Mouse (Mus musculus) intestine, embryonic 14.5 days (tissue): ENCODE data around the gene Echdc2. TPM values are rescaled to one million over a fixed set of nuclear protein-coding genes. Genes with fewer than 3 reads are reported as not detected.

Experiments
- ATAC-seq: fragments of 200-750 bp; cut with Nextera tagmentation; replicated peaks from 2 replicates; pipeline ENCODE4 v1.8.0; 2017; ENCODE audit warnings: low read depth, moderate number of reproducible peaks, moderate TSS enrichment, moderate library complexity; ENCODE audit not compliant: low FRiP score, low TSS enrichment
- DNase-seq: peaks from one replicate; pipeline ENCODE4 v3.0.0-alpha.2; 2018; ENCODE audit warnings: low spot score
- H3K27ac ChIP-seq: fragments of 300-500 bp; sonication (generic); 2 replicates; pipeline ENCODE4 v1.5.1; 2014; ENCODE audit warnings: low read depth, mild to moderate bottlenecking, control low read depth
- H3K27me3 ChIP-seq: fragments of 300-500 bp; sonication (generic); replicated peaks from 2 replicates; pipeline ENCODE4 v1.6.1; 2014; ENCODE audit warnings: low read length, control low read depth; ENCODE audit not compliant: control insufficient read depth, insufficient read depth
- H3K36me3 ChIP-seq: fragments of 300-500 bp; sonication (generic); 2 replicates; pipeline ENCODE4 v1.6.1; 2014; ENCODE audit warnings: low read length, control low read depth; ENCODE audit not compliant: control insufficient read depth, insufficient read depth
- H3K4me1 ChIP-seq: fragments of 300-500 bp; sonication (generic); replicated peaks from 2 replicates; pipeline ENCODE4 v1.6.1; 2014; ENCODE audit warnings: low read length, control low read depth, mixed read lengths; ENCODE audit not compliant: control insufficient read depth, insufficient read depth
- H3K4me2 ChIP-seq: fragments of 300-500 bp; sonication (generic); 2 replicates; pipeline ENCODE4 v1.6.1; 2014; ENCODE audit warnings: low read length
- H3K4me3 ChIP-seq: fragments of 300-500 bp; sonication (generic); 2 replicates; pipeline ENCODE4 v1.5.1; 2014; ENCODE audit warnings: low read depth, low read length, control low read depth, mixed read lengths
- H3K9ac ChIP-seq: fragments of 300-500 bp; sonication (generic); 2 replicates; pipeline ENCODE4 v1.6.1; 2014; ENCODE audit warnings: mild to moderate bottlenecking, low read length
- H3K9me3 ChIP-seq: fragments of 300-500 bp; sonication (generic); 2 replicates; pipeline ENCODE4 v1.6.1; 2016; ENCODE audit warnings: low read length, control low read depth; ENCODE audit not compliant: control insufficient read depth
- WGBS: fragments of 180-500 bp; shearing (Covaris S2); extraction: QIAGEN DNeasy Blood & Tissue Kit; methylation state at CpG from one replicate; pipeline ENCODE4 v1.1.7; 2014; 5-methylcytosine and 5-hydroxymethylcytosine counted together
- polyA plus RNA-seq: library from polyadenylated mRNA; unstranded; fragments of >200 nt; fragmentation: Nextera tagmentation; extraction: Ambion mirVana; gene quantifications from 2 replicates; pipeline ENCODE4 v1.2.1, GENCODE M21; 2014

Gene Echdc2
- polyA plus RNA-seq, 1 experiment from 2014 or later = 44.0 TPM

DNA sequence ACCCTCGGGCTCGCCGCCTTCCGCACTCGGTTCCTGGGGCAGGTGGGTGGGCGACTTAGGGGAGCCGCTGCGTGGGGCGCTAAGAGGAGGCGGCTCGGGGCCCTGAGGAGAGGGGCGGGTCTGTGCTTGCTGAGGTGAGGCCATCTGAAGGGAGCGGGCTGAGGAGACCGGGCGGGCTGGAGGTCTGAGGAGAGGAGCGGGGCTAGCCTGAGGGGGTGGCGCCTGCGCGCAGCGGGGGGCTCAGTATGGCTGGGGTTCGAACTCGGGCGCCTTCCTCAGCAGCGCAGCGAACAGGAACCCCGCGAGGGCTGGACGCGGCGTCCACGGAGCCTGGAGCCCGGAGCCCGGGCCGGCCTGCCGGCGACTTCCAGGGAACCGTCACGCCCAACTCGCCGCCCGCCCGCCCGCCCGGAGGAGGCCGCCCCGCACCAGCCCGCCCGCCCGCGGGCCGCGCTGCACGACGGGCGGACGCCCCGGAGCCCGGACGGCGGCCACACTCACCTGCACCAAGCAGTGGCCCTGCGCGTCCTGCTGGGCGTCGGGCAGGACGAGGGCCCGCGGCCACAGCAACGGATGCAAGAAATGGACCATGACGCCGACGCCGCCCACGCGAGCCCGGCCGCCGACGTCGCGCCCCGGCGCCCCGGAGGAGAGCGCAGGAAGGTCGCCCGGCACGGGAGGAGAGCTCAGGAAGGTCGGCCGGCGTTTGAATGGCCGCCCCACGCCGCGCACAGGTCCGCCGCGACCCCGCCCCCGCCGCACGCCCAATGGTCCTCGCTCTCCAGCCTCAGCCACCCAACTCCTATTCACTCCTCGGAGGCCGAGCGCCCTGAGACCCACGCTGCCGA is 52.3 kb downstream of the Echdc2 start, which contains the start of gene Zyg11a:
Gene Zyg11a (minus strand): TSS at position 717 of the 848 bp plus-strand sequence.
- H3K9ac ChIP-seq = peak within 1 kb of the TSS; percentile 30; the same call in 1 of the 2 replicates

DNA sequence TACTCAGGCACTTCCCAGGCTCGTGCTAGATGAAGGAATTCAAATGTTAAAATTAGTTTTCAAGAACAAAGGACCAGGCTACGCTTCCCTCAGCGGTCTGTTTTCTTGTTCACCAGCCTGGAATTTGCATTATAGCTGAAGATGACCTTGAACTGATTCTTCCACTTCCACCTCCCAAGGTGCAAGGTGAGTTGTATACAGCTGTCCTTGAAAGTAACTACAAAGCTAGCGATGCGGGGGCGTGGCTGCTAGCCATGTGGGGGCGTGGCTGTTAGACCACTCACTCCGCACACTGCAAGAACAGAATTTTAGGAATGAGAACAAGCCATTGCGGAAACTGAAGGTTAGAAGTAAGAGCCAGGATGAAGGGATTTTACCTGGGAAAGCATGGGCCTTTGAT is 53.8 kb downstream of the Echdc2 start:
- 10% methylated on average over 9 of the region's 9 CpGs for WGBS
- Histone ChIP-seq H3K27ac (no peak overlapping the region), H3K4me2 (no peak overlapping the region), H3K4me1 (0 out of 2 replicates have a peak, but pooled peaks cover 2% of the 10 kb centered on the region), H3K9ac (no peak overlapping the region), H3K27me3 (peaks cover 38% of the 10 kb centered on the region), H3K36me3 (no peaks in the 10 kb centered on the region), H3K4me3 (no peak overlapping the region), H3K9me3 (no peaks in the 10 kb centered on the region)
- DNase-seq = peak; percentile 74
- no peak for ATAC-seq

More for the DNA sequence above, 52.3 kb downstream of the Echdc2 start, which contains the start of gene Zyg11a:
- peak within 1 kb of the TSS; percentile 42 for H3K4me3 ChIP-seq
- H3K27ac ChIP-seq = no peak within 1 kb of the TSS
- 1% methylated on average over 51 of the region's 107 CpGs for WGBS
- H3K9me3 ChIP-seq = no peaks in the 10 kb centered on the region
- ATAC-seq (peak; percentile 74; the same call in 1 of the 2 replicates), DNase-seq (peak; percentile 60)
- H3K36me3 ChIP-seq = no peaks in the 10 kb centered on the region
- H3K4me2 ChIP-seq = peak within 1 kb of the TSS; percentile 67
- peaks cover 38% of the 10 kb centered on the region for H3K27me3 ChIP-seq
- 0 out of 2 replicates have a peak, but pooled peaks cover 2% of the 10 kb centered on the region for H3K4me1 ChIP-seq

DNA sequence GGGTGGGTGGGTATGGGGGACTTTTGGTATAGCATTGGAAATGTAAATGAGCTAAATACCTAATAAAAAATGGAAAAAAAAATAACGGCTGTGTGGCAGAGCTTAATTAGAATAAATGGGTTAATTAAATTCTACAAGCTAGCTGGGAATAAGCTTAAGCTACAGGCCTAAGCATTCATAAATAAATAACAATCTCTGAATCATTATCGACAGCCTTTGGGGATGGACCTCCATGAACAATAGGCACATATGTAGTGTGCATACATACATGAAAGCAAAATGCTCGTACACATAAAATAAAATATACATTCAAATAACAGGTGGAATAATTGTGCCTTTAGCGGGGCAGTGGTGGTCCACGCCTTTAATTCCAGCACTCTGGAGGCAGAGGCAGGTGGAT is 57.3 kb downstream of the Echdc2 start:
- WGBS = 93% methylated on average over 5 of the region's 5 CpGs
- DNase-seq = no peak
- no peaks in the 10 kb centered on the region for H3K36me3 ChIP-seq
- no peak overlapping the region for H3K4me2 ChIP-seq
- no peak overlapping the region for H3K9ac ChIP-seq
- no peak for ATAC-seq
- no peak overlapping the region for H3K27ac ChIP-seq
- H3K4me3 ChIP-seq = no peak overlapping the region
- peaks cover 23% of the 10 kb centered on the region for H3K27me3 ChIP-seq
- no peaks in the 10 kb centered on the region for H3K9me3 ChIP-seq
- 0 out of 2 replicates have a peak, but pooled peaks cover 2% of the 10 kb centered on the region for H3K4me1 ChIP-seq

DNA sequence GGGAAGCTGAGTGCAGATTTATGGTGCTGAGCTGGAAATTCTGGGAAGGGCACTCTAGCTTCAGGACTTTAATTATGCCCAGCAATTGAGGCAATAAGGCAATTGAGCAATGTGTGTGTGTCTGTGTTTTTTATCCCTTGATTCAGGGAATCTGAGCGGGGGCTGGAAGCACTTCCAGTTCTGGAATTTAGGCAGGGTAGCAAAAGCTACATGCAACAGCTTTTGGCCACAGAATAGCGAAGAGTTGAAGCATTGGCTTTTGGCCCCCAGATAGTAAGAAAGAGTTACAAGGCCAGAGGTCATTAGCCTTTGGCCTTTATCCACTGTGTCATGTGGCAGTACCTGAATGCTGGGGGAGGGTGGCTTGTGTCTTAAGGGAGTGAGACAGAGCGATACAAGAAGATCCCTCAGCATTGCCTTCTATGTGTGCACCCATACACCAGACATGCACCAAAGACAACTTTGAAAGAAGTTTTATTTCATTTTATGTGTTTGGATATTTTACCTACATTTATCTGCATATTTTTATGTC is 60.2 kb downstream of the Echdc2 start:
- Histone ChIP-seq H3K36me3 (no peaks in the 10 kb centered on the region), H3K4me3 (no peak overlapping the region), H3K4me1 (no peaks in the 10 kb centered on the region), H3K27me3 (no peaks in the 10 kb centered on the region), H3K9ac (no peak overlapping the region), H3K4me2 (no peak overlapping the region), H3K27ac (no peak overlapping the region), H3K9me3 (no peaks in the 10 kb centered on the region)
- whole genome bisulfite sequencing = 51% methylated on average over 3 of the region's 3 CpGs
- ATAC-seq (no peak), DNase-seq (no peak)

Other genes with a start within 250 kb of the Echdc2 start
- 55.9 and 66.6 TPM in 2 replicates for gene Cpt2, start 241.8 kb upstream of the Echdc2 start, polyA plus RNA-seq
- gene Slc1a7, start 197.1 kb upstream of the Echdc2 start, polyA plus RNA-seq = 0.16 and 0.30 TPM in 2 replicates
- 1.2 and 2.4 TPM in 2 replicates for gene Podn, start 69.0 kb upstream of the Echdc2 start, polyA plus RNA-seq
- gene Scp2, start 20.4 kb upstream of the Echdc2 start, polyA plus RNA-seq = 217 and 227 TPM in 2 replicates
- gene Zyg11a, start 52.6 kb downstream of the Echdc2 start, polyA plus RNA-seq = 0.12 TPM in 1 of 2 replicates, not detected in the other
- gene Zyg11b, start 135.7 kb downstream of the Echdc2 start, polyA plus RNA-seq = 14.1 and 15.9 TPM in 2 replicates
- gene Coa7, start 162.7 kb downstream of the Echdc2 start, polyA plus RNA-seq = 58.3 and 63.4 TPM in 2 replicates
- gene Shisal2a, start 217.9 kb downstream of the Echdc2 start, polyA plus RNA-seq = 1.7 and 3.4 TPM in 2 replicates
- gene Gpx7, start 241.5 kb downstream of the Echdc2 start, polyA plus RNA-seq = 40.0 and 46.4 TPM in 2 replicates